Mouse (Mus musculus) kidney, adult 10 weeks (tissue): ENCODE data around the gene Gm4985. TPM values are rescaled to one million over a fixed set of nuclear protein-coding genes. Genes with fewer than 3 reads are reported as not detected.

Experiments used
- polyA plus RNA-seq: library from polyadenylated mRNA; stranded (reverse); fragments of 350-450 nt; fragmentation: Illumina TruSeq; extraction: RNeasy Lipid Tissue Mini Kit (QIAGEN cat#74804); gene quantifications from one replicate; pipeline ENCODE4 v1.2.3, GENCODE M21; 2014; ENCODE audit warnings: low read depth, low replicate concordance

Gene Gm4985
- polyA plus RNA-seq: not detected

DNA sequence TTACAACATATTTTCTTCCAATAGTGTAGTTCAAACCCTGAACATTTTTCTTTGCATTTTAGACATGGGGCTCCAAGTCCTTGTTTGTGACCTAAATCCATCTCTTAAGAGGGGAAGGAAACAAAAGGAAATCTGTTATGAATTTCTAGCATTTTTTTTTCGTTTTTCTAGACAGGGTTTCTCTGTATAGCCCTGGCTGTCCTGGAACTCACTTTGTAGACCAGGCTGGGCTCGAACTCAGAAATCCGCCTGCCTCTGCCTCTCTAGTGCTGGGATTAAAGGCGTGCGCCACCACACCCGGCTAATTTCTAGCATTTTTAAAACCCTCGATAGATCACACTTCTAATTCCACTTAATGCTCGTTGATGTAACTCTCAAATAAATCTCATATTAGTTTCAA lies at the start of gene Gm4985:
TSS of gene Gm4985 (minus strand) at position 101 of the 400 bp plus-strand sequence.

Other genes with a start within 250 kb of the Gm4985 start
- gene Gm4907, start 76.4 kb downstream of the Gm4985 start, polyA plus RNA-seq: not detected